Mouse (Mus musculus) stomach, postnatal 0 days (tissue): Measurements from ENCODE around the gene Rhox11. TPM values are rescaled to one million over a fixed set of nuclear protein-coding genes. Genes with fewer than 3 reads are reported as not detected.

Source experiments
- ATAC-seq: fragments of 200-750 bp; cut with Nextera tagmentation; 2 replicates; pipeline ENCODE4 v1.8.0; 2017; ENCODE audit not compliant: low FRiP score, low TSS enrichment
- DNase-seq: peaks from one replicate; pipeline ENCODE4 v3.0.0-alpha.2; 2016; ENCODE audit warnings: low spot score
- H3K27ac ChIP-seq: fragments of 300-500 bp; sonication (generic); replicated peaks from 2 replicates; pipeline ENCODE4 v1.5.1; 2014; ENCODE audit warnings: mild to moderate bottlenecking, control low read depth
- H3K27me3 ChIP-seq: fragments of 300-500 bp; sonication (generic); 2 replicates; pipeline ENCODE4 v1.6.1; 2014; ENCODE audit warnings: low read length; ENCODE audit not compliant: control insufficient read depth, insufficient read depth
- H3K36me3 ChIP-seq: fragments of 300-500 bp; sonication (generic); 2 replicates; pipeline ENCODE4 v1.6.1; 2014; ENCODE audit warnings: low read length, mixed read lengths; ENCODE audit not compliant: control insufficient read depth, insufficient read depth
- H3K4me1 ChIP-seq: fragments of 300-500 bp; sonication (generic); replicated peaks from 2 replicates; pipeline ENCODE4 v1.6.1; 2014; ENCODE audit warnings: antibody characterized with exemption; ENCODE audit not compliant: control insufficient read depth, insufficient read depth
- H3K4me2 ChIP-seq: fragments of 300-500 bp; sonication (generic); replicated peaks from 2 replicates; pipeline ENCODE4 v1.6.1; 2014; ENCODE audit warnings: low read depth, mild to moderate bottlenecking, control low read depth, moderate library complexity
- H3K4me3 ChIP-seq: fragments of 300-500 bp; sonication (generic); 2 replicates; pipeline ENCODE4 v1.5.1; 2014; ENCODE audit warnings: low read depth, low read length, control low read depth
- H3K9ac ChIP-seq: fragments of 300-500 bp; sonication (generic); 2 replicates; pipeline ENCODE4 v1.6.1; 2014; ENCODE audit warnings: mild to moderate bottlenecking, low read length, control low read depth, mixed read lengths
- H3K9me3 ChIP-seq: fragments of 300-500 bp; sonication (generic); 2 replicates; pipeline ENCODE4 v1.6.1; 2016; ENCODE audit warnings: low read length; ENCODE audit not compliant: control insufficient read depth
- CTCF ChIP-seq: IDR thresholded peaks from 2 replicates; pipeline ENCODE4 v1.5.1; 2016; ENCODE audit warnings: antibody characterized with exemption, low read depth, mild to moderate bottlenecking, moderate library complexity
- EP300 ChIP-seq: optimal IDR thresholded peaks from 2 replicates; pipeline ENCODE3; 2016; ENCODE audit warnings: antibody characterized with exemption
- WGBS: fragments of 180-500 bp; shearing (Covaris S2); extraction: QIAGEN DNeasy Blood & Tissue Kit; methylation state at CpG from one replicate; pipeline ENCODE4 v1.1.7; 2014; 5-methylcytosine and 5-hydroxymethylcytosine counted together
- polyA plus RNA-seq: library from polyadenylated mRNA; unstranded; fragments of >200 nt; fragmentation: Nextera tagmentation; extraction: Ambion mirVana; gene quantifications from 2 replicates; pipeline ENCODE4 v1.2.1, GENCODE M21; 2015

Rhox11 gene
- not detected in 2 replicates for polyA plus RNA-seq

DNA sequence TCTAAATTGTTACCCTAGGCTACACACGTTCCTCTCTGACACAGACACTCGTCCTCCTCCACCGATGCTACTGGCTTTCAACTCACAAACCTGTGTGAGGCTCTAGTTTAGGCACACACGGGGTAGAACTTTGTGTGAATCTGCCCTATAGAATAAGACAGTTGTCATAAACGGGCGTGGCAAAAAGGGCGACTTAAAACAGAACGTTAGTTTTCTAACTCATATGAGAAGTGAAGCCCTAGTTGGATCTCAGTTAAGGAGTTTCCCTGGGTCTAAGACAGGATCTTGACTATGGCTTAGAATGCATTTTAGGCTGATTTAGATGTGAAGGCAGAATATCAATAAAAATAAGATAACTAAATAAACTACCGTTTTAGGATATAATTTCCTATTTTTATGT is at the start of gene Rhox11:
Rhox11 (minus strand) TSS at position 101 of the 400 bp plus-strand sequence.
- WGBS, result 85% methylated on average over 9 of the region's 9 CpGs
- no peak for ATAC-seq
- no peaks in the 10 kb centered on the region for H3K4me1 ChIP-seq

GRCm38 (mm10) chrX:38121478-38121877 is 36.5 kb upstream of the Rhox11 start:
- TF ChIP-seq EP300 (no peak), CTCF (no peak)
- Histone ChIP-seq H3K4me2 (no peak overlapping the region), H3K9me3 (no peaks in the 10 kb centered on the region), H3K27ac (no peak overlapping the region), H3K27me3 (no peaks in the 10 kb centered on the region), H3K4me3 (no peak overlapping the region), H3K36me3 (no peaks in the 10 kb centered on the region), H3K9ac (no peak overlapping the region), H3K4me1 (no peaks in the 10 kb centered on the region)
- no peak for ATAC-seq
- 86% methylated on average over 23 of the region's 34 CpGs for WGBS
- no peak for DNase-seq

More for the DNA sequence above, at the start of gene Rhox11:
- Histone ChIP-seq H3K27me3 (no peaks in the 10 kb centered on the region), H3K9ac (no peak within 1 kb of the TSS), H3K4me3 (no peak within 1 kb of the TSS), H3K27ac (no peak within 1 kb of the TSS), H3K9me3 (no peaks in the 10 kb centered on the region), H3K36me3 (no peaks in the 10 kb centered on the region), H3K4me2 (no peak within 1 kb of the TSS)
- TF ChIP-seq EP300 (no peak), CTCF (no peak)
- no peak for DNase-seq

- no peaks in the 10 kb centered on the region for H3K4me1 ChIP-seq
- DNase-seq, result no peak
- no peak within 1 kb of the TSS for H3K27ac ChIP-seq
- no peaks in the 10 kb centered on the region for H3K27me3 ChIP-seq
- no peaks in the 10 kb centered on the region for H3K9me3 ChIP-seq
- H3K4me3 ChIP-seq, result no peak within 1 kb of the TSS
- no peak for ATAC-seq
- H3K4me2 ChIP-seq, result no peak within 1 kb of the TSS
- TF ChIP-seq CTCF, result no peak
- no peak for TF ChIP-seq EP300
- 96% methylated on average over 20 of the region's 20 CpGs for WGBS
- no peaks in the 10 kb centered on the region for H3K36me3 ChIP-seq
- no peak within 1 kb of the TSS for H3K9ac ChIP-seq
Measured at GRCm38 (mm10) chrX:38120982-38121381, 36.0 kb upstream of the Rhox11 start, which contains the start of gene Rhox13. Gene Rhox13, plus strand, starts transcription at chrX:38121219.

DNA sequence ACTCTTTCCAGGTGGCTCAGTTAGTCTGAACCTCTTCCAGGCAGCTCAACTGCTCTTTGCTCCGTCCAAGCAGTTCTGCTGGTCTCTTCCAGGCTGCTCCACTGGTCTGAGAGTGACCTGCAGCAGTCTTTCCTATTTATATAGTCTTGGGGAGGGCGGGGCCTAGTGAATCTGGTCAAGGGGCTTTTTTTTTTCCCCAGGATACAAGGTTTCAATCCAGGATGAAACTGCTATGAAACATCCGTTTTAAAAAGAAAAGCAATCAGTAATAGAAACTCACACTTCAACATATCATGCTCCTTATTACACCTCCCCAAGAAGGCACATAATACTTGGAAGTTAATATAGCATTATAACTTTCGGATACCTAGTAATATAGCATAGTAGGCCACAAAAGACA is 25.9 kb upstream of the Rhox11 start, which contains the start of gene Rhox12:
Rhox12 (minus strand) TSS at position 101 of the 400 bp plus-strand sequence.
- Histone ChIP-seq H3K4me2 (no peak within 1 kb of the TSS), H3K9ac (no peak within 1 kb of the TSS), H3K27me3 (no peaks in the 10 kb centered on the region), H3K4me1 (no peaks in the 10 kb centered on the region), H3K36me3 (no peaks in the 10 kb centered on the region), H3K27ac (no peak within 1 kb of the TSS), H3K4me3 (no peak within 1 kb of the TSS), H3K9me3 (no peaks in the 10 kb centered on the region)
- ATAC-seq, result no peak
- 72% methylated on average over 4 of the region's 4 CpGs for WGBS
- DNase-seq, result no peak
- TF ChIP-seq CTCF (no peak), EP300 (no peak)

GRCm38 (mm10) chrX:38084226-38084625 is 715 bp downstream of the Rhox11 start:
- H3K4me2 ChIP-seq, result no peak overlapping the region
- no peaks in the 10 kb centered on the region for H3K36me3 ChIP-seq
- H3K27ac ChIP-seq, result no peak overlapping the region
- peak; percentile 77 for TF ChIP-seq CTCF
- TF ChIP-seq EP300, result no peak
- no peak overlapping the region for H3K4me3 ChIP-seq
- no peaks in the 10 kb centered on the region for H3K27me3 ChIP-seq
- ATAC-seq, result no peak
- H3K9me3 ChIP-seq, result no peaks in the 10 kb centered on the region
- no peaks in the 10 kb centered on the region for H3K4me1 ChIP-seq
- H3K9ac ChIP-seq, result no peak overlapping the region
- peak; percentile 46 for DNase-seq
- WGBS, result 14% methylated on average over 12 of the region's 12 CpGs

- DNase-seq, result no peak
- no peaks in the 10 kb centered on the region for H3K4me1 ChIP-seq
- 82% methylated on average over 11 of the region's 11 CpGs for WGBS
- no peak within 1 kb of the TSS for H3K4me2 ChIP-seq
- no peak for TF ChIP-seq CTCF
- TF ChIP-seq EP300, result no peak
- H3K9me3 ChIP-seq, result no peaks in the 10 kb centered on the region
- no peaks in the 10 kb centered on the region for H3K27me3 ChIP-seq
- no peak within 1 kb of the TSS for H3K4me3 ChIP-seq
- no peak within 1 kb of the TSS for H3K27ac ChIP-seq
- H3K9ac ChIP-seq, result no peak within 1 kb of the TSS
- ATAC-seq, result no peak
- no peaks in the 10 kb centered on the region for H3K36me3 ChIP-seq
Measured at GRCm38 (mm10) chrX:38066175-38066574, 18.8 kb downstream of the Rhox11 start, which contains the start of gene Rhox10. Gene Rhox10, plus strand, starts transcription at chrX:38066475.
